Mouse (Mus musculus) testis, adult 2 months (tissue): ENCODE data around the gene Atg7. TPM values are rescaled to one million over a fixed set of nuclear protein-coding genes. Genes with fewer than 3 reads are reported as not detected.

ENCODE experiments used
- H3K27ac ChIP-seq: fragments of 200-500 bp; 2 replicates; pipeline ENCODE4 v1.5.1; 2012; ENCODE audit warnings: low read depth, low read length; ENCODE audit not compliant: control insufficient read depth, insufficient read depth
- H3K27me3 ChIP-seq: fragments of 200-500 bp; 2 replicates; pipeline ENCODE4 v1.6.1; 2012; ENCODE audit warnings: mild to moderate bottlenecking, low read length, moderate library complexity; ENCODE audit not compliant: control insufficient read depth, insufficient read depth
- H3K36me3 ChIP-seq: fragments of 200-500 bp; 2 replicates; pipeline ENCODE4 v1.6.1; 2012; ENCODE audit warnings: mild to moderate bottlenecking, low read length; ENCODE audit not compliant: control insufficient read depth, insufficient read depth
- H3K4me1 ChIP-seq: fragments of 200-500 bp; 2 replicates; pipeline ENCODE4 v1.6.1; 2012; ENCODE audit warnings: low read length; ENCODE audit not compliant: control insufficient read depth, insufficient read depth
- H3K4me3 ChIP-seq: fragments of 200-500 bp; 2 replicates; pipeline ENCODE4 v1.5.1; 2012; ENCODE audit warnings: low read depth, mild to moderate bottlenecking, low read length, moderate library complexity, mixed read lengths; ENCODE audit not compliant: control insufficient read depth
- CTCF ChIP-seq: fragments of 200-500 bp; IDR thresholded peaks from 2 replicates; pipeline ENCODE4 v1.5.1; 2012; ENCODE audit warnings: low read depth, mild to moderate bottlenecking, inconsistent platforms, low read length, moderate library complexity; ENCODE audit not compliant: control insufficient read depth, insufficient read depth, insufficient replicate concordance
- POLR2A ChIP-seq: fragments of 200-500 bp; IDR thresholded peaks from 2 replicates; pipeline ENCODE4 v1.6.1; 2012; ENCODE audit warnings: low read depth, mild to moderate bottlenecking, inconsistent platforms, low read length, moderate library complexity; ENCODE audit not compliant: control insufficient read depth
- polyA plus RNA-seq: library from polyadenylated mRNA; depleted of rRNA; stranded (reverse); fragments of >200 nt; gene quantifications from 2 replicates; pipeline ENCODE4 v1.2.3, GENCODE M21; 2012

Gene Atg7
- polyA plus RNA-seq, 1 experiment: 52.0 TPM

- no peak overlapping the region for H3K27ac ChIP-seq
- no peaks in the 10 kb centered on the region for H3K36me3 ChIP-seq
- TF ChIP-seq POLR2A (no peak), CTCF (no peak)
- H3K4me1 ChIP-seq: no peaks in the 10 kb centered on the region
- no peaks in the 10 kb centered on the region for H3K27me3 ChIP-seq
- H3K4me3 ChIP-seq: no peak overlapping the region
These were observed 132.3 kb downstream of the Atg7 start for GRCm38 (mm10) chr6:114775210-114775609.

DNA sequence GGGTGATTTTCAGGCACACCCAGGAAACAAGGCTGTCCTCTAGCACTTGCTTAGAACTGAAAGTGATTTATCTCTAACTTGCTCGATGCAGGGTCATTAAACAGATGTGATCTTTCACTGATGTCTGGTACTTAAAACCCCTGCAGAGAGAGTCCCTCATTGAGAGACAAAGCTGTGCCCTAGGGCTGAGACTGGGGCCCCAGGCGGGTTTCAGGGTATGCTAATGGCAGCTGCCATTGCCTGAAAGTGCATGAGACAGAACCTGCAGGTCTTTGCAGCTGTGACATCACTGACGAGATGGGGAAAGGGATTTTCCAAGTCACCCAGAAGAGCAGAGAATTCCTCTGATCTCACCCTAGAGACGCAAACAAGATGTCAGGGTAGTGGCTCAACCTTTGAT is 135.0 kb downstream of the Atg7 start:
- H3K4me1 ChIP-seq: no peaks in the 10 kb centered on the region; the same call in 1 of the 2 replicates
- H3K27me3 ChIP-seq: no peaks in the 10 kb centered on the region
- H3K4me3 ChIP-seq: no peak overlapping the region
- H3K36me3 ChIP-seq: no peaks in the 10 kb centered on the region
- H3K27ac ChIP-seq: no peak overlapping the region
- TF ChIP-seq CTCF (no peak), POLR2A (no peak)

DNA sequence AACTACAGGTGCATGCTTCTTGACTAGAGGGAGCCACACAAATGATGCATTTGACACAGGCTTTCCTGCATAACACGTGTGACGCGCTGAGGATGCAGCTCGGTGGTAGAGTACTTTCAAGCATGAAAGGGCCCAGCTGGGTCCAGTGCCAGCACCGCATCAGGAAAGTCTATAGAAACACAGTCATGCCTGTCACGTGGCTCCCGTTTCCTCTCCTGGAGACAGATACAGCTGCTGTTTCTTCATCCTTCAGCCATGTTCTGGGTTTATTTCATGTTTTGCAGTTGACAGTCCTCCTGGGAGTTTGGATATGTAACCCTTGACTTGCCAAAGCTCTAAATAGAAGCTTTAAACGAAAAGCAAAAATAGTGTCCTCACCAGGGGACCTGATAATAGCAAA is 135.8 kb downstream of the Atg7 start:
- Histone ChIP-seq H3K4me3 (no peak overlapping the region), H3K27ac (no peak overlapping the region), H3K4me1 (no peaks in the 10 kb centered on the region; the same call in 1 of the 2 replicates), H3K36me3 (no peaks in the 10 kb centered on the region), H3K27me3 (no peaks in the 10 kb centered on the region)
- TF ChIP-seq POLR2A: no peak
- no peak for TF ChIP-seq CTCF

DNA sequence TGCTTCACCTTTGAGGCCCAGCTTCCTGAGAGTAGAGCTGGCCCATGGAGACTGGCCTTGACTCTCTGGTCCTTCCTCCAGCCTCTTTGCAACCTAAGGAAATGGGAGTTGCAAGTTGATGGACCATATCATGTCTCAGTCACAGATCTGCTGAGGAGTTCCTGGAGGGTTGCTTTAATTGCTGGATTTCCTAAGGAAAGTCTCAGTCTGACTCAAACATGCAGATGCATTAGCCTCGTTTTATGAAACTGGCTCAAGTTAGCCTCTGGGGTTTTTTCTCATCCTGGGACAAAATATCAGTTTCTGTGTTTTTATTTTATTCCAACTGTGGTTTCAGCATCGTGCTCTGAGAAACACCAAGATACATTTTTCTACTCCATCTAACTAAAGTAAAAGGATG is 137.7 kb downstream of the Atg7 start:
- no peaks in the 10 kb centered on the region; the same call in 1 of the 2 replicates for H3K4me1 ChIP-seq
- no peaks in the 10 kb centered on the region for H3K27me3 ChIP-seq
- H3K4me3 ChIP-seq: no peak overlapping the region
- TF ChIP-seq POLR2A (no peak), CTCF (no peak)
- no peak overlapping the region for H3K27ac ChIP-seq
- H3K36me3 ChIP-seq: no peaks in the 10 kb centered on the region

- TF ChIP-seq CTCF: no peak
- TF ChIP-seq POLR2A: no peak
- no peaks in the 10 kb centered on the region for H3K36me3 ChIP-seq
- H3K4me3 ChIP-seq: no peak overlapping the region
These were observed 138.7 kb downstream of the Atg7 start for GRCm38 (mm10) chr6:114781415-114782240.

GRCm38 (mm10) chr6:114782486-114782885 is 139.6 kb downstream of the Atg7 start:
- no peaks in the 10 kb centered on the region; the same call in 1 of the 2 replicates for H3K4me1 ChIP-seq
- no peaks in the 10 kb centered on the region for H3K36me3 ChIP-seq
- no peak overlapping the region for H3K27ac ChIP-seq
- H3K4me3 ChIP-seq: no peak overlapping the region
- H3K27me3 ChIP-seq: no peaks in the 10 kb centered on the region
- TF ChIP-seq POLR2A (no peak), CTCF (no peak)

More at GRCm38 (mm10) chr6:114781415-114782240, 138.7 kb downstream of the Atg7 start:
- Histone ChIP-seq H3K27me3 (no peaks in the 10 kb centered on the region), H3K4me1 (no peaks in the 10 kb centered on the region; the same call in 1 of the 2 replicates), H3K27ac (no peak overlapping the region)

- Histone ChIP-seq H3K4me1 (no peaks in the 10 kb centered on the region), H3K27me3 (no peaks in the 10 kb centered on the region), H3K27ac (no peak overlapping the region), H3K4me3 (no peak overlapping the region), H3K36me3 (no peaks in the 10 kb centered on the region)
- TF ChIP-seq CTCF: no peak
- no peak for TF ChIP-seq POLR2A
These were observed 143.6 kb downstream of the Atg7 start for GRCm38 (mm10) chr6:114786461-114786860.
